Mouse (Mus musculus): ENCODE data around the gene Abca12.

DNA sequence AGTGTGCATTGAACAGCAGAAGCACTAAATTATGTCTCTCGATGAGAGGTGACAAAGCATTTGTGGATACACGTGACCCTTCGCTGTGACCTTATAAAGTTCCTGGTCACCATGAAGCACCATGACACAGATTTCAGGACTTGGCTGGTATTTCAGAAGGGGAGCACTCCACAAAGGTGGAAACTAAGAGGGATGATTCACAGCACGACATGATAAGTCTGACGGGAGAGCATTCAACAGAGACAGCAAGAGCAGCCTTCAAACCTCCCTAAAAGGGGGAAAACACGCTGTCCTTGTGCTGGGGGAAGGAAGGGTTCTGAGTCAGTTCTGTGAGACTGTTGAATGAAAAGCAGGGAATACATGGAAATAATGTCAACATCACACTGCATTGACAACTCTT, 218.5 kb downstream of the Abca12 start:
- TF ChIP-seq POLR2A (IDR thresholded peaks at IDR 0.05; ENCODE audit: extremely low read depth, insufficient read depth, low read length) (no peak), CTCF (IDR thresholded peaks at IDR 0.05; ENCODE audit: low read depth, low read length) (no peak)
